ENCODE assay signal across 8 mouse cellular contexts in genomic region chr3:95653473-95654034, GRCm38 (mm10). TPM values are rescaled to one million over a fixed set of nuclear protein-coding genes. Genes with fewer than 3 reads are reported as not detected.
DNase-seq lines count a peak whose midpoint lies in the region; ATAC-seq lines count a peak whose summit lies in the region.

No protein-coding gene starts in this region.

- H3K9ac ChIP-seq in forebrain, embryonic 15.5 days (replicated peaks) = no peak overlapping the region
- H3K9ac ChIP-seq in heart, embryonic 11.5 days (ENCODE audit: low read depth, low read length) = no peak overlapping the region; the same call in 1 of the 2 replicates
- 0 out of 2 replicates have a peak overlapping the region, but pooled peaks have one; percentile 10 for H3K9ac ChIP-seq in lung, embryonic 15.5 days

- no peak overlapping the region for H3K4me3 ChIP-seq in forebrain, embryonic 10.5 days
- H3K4me3 ChIP-seq in forebrain, embryonic 15.5 days = no peak overlapping the region
- no peak overlapping the region for H3K4me3 ChIP-seq in heart, embryonic 11.5 days (ENCODE audit: low read depth, low read length)
- H3K4me3 ChIP-seq in lung, embryonic 15.5 days = no peak overlapping the region

- H3K27ac ChIP-seq in forebrain, embryonic 10.5 days = peak overlapping the region; percentile 48
- H3K27ac ChIP-seq in forebrain, embryonic 15.5 days (replicated peaks) = no peak overlapping the region
- 0 out of 2 replicates have a peak overlapping the region, but pooled peaks have one; percentile 51 for H3K27ac ChIP-seq in heart, embryonic 11.5 days (ENCODE audit: low read depth, low read length)
- H3K27ac ChIP-seq in lung, embryonic 15.5 days = peak overlapping the region; percentile 82

- H3K9me3 ChIP-seq in forebrain, embryonic 10.5 days = no peaks in the 10 kb centered on the region
- H3K9me3 ChIP-seq in forebrain, embryonic 15.5 days = no peaks in the 10 kb centered on the region
- H3K9me3 ChIP-seq in heart, embryonic 11.5 days (replicated peaks; ENCODE audit: control insufficient read depth, low read length) = no peaks in the 10 kb centered on the region
- no peaks in the 10 kb centered on the region for H3K9me3 ChIP-seq in lung, embryonic 15.5 days

- H3K4me2 ChIP-seq in forebrain, embryonic 15.5 days (replicated peaks) = no peak overlapping the region
- H3K4me2 ChIP-seq in heart, embryonic 11.5 days = peak overlapping the region; percentile 27
- peak overlapping the region; percentile 38 for H3K4me2 ChIP-seq in lung, embryonic 15.5 days

- no peaks in the 10 kb centered on the region for H3K27me3 ChIP-seq in forebrain, embryonic 10.5 days (ENCODE audit: poor library complexity, severe bottlenecking)
- H3K27me3 ChIP-seq in forebrain, embryonic 15.5 days = no peaks in the 10 kb centered on the region
- H3K27me3 ChIP-seq in heart, embryonic 11.5 days (ENCODE audit: control insufficient read depth, insufficient read depth, low read length) = no peaks in the 10 kb centered on the region
- no peaks in the 10 kb centered on the region for H3K27me3 ChIP-seq in lung, embryonic 15.5 days

- WGBS in forebrain, embryonic 10.5 days = 24% methylated on average over 11 of the region's 11 CpGs
- 26% methylated on average over 11 of the region's 11 CpGs for WGBS in forebrain, embryonic 15.5 days
- 18% methylated on average over 11 of the region's 11 CpGs for WGBS in heart, embryonic 11.5 days (ENCODE audit: insufficient replicate concordance)
- WGBS in lung, embryonic 15.5 days = 14% methylated on average over 11 of the region's 11 CpGs

- ATAC-seq in forebrain, embryonic 15.5 days (replicated peaks) = no peak
- no peak for ATAC-seq in heart, embryonic 11.5 days (replicated peaks; ENCODE audit: insufficient number of reproducible peaks, low FRiP score, low TSS enrichment)
- peak; percentile 55 for ATAC-seq in lung, embryonic 15.5 days (ENCODE audit: borderline replicate concordance, extremely low read depth, low FRiP score, low TSS enrichment)

- DNase-seq in forebrain, embryonic 10.5 days (ENCODE audit: extremely low spot score, low spot score) = no peak
- peak; percentile 78 for DNase-seq in 416B (ENCODE audit: low read depth)
- no peak for DNase-seq in thymus, postnatal 0 days (ENCODE audit: low spot score)
- DNase-seq in frontal cortex, postnatal 10 days (ENCODE audit: low spot score in 2 of 2) = no peak
- no peak for DNase-seq in cerebellum, postnatal 10 days

- peaks cover 25% of the 10 kb centered on the region for H3K4me1 ChIP-seq in forebrain, embryonic 10.5 days
- peaks cover 4% of the 10 kb centered on the region for H3K4me1 ChIP-seq in forebrain, embryonic 15.5 days
- peaks cover 20% of the 10 kb centered on the region for H3K4me1 ChIP-seq in heart, embryonic 11.5 days (ENCODE audit: control insufficient read depth, insufficient read depth, low read length)
- peaks cover 37% of the 10 kb centered on the region for H3K4me1 ChIP-seq in lung, embryonic 15.5 days

- H3K36me3 ChIP-seq in forebrain, embryonic 10.5 days (replicated peaks) = no peaks in the 10 kb centered on the region
- H3K36me3 ChIP-seq in forebrain, embryonic 15.5 days = no peaks in the 10 kb centered on the region
- no peaks in the 10 kb centered on the region for H3K36me3 ChIP-seq in heart, embryonic 11.5 days (ENCODE audit: control insufficient read depth, insufficient read depth, low read length)
- no peaks in the 10 kb centered on the region for H3K36me3 ChIP-seq in lung, embryonic 15.5 days

RNA-seq across cellular contexts. Expression of gene Mcl1, which starts 5.0 kb away (rescaled TPM):
- polyA plus RNA-seq in forebrain, embryonic 10.5 days (2016; fragmentation: Nextera tagmentation; extraction: Ambion mirVana) = 42.1 and 42.9 TPM in 2 replicates
- 48.1 and 52.4 TPM in 2 replicates for polyA plus RNA-seq in forebrain, embryonic 15.5 days (2015; fragmentation: Nextera tagmentation; extraction: Ambion mirVana)
- 46.3 and 49.8 TPM in 2 replicates for polyA plus RNA-seq in heart, embryonic 11.5 days (2014; fragmentation: Nextera tagmentation; extraction: Ambion mirVana)
- 64.5 and 65.2 TPM in 2 replicates for polyA plus RNA-seq in lung, embryonic 15.5 days (2015; fragmentation: Nextera tagmentation; extraction: Ambion mirVana)
- polyA plus RNA-seq in thymus, postnatal 0 days (2015; fragmentation: Nextera tagmentation; extraction: Ambion mirVana) = 81.3 and 91.3 TPM in 2 replicates

RNA-seq across cellular contexts. Expression of gene Ensa, which starts 28.8 kb away (rescaled TPM):
- 85.8 and 86.5 TPM in 2 replicates for polyA plus RNA-seq in forebrain, embryonic 10.5 days (2016; fragmentation: Nextera tagmentation; extraction: Ambion mirVana)
- polyA plus RNA-seq in forebrain, embryonic 15.5 days (2015; fragmentation: Nextera tagmentation; extraction: Ambion mirVana) = 112 and 121 TPM in 2 replicates
- polyA plus RNA-seq in heart, embryonic 11.5 days (2014; fragmentation: Nextera tagmentation; extraction: Ambion mirVana) = 52.7 and 55.4 TPM in 2 replicates
- polyA plus RNA-seq in lung, embryonic 15.5 days (2015; fragmentation: Nextera tagmentation; extraction: Ambion mirVana) = 65.3 and 69.2 TPM in 2 replicates
- polyA plus RNA-seq in thymus, postnatal 0 days (2015; fragmentation: Nextera tagmentation; extraction: Ambion mirVana) = 58.5 and 65.4 TPM in 2 replicates

RNA-seq across cellular contexts. Expression of gene Adamtsl4, which starts 34.2 kb away (rescaled TPM):
- polyA plus RNA-seq in forebrain, embryonic 10.5 days (2016; fragmentation: Nextera tagmentation; extraction: Ambion mirVana) = 0.84 and 1.6 TPM in 2 replicates
- polyA plus RNA-seq in forebrain, embryonic 15.5 days (2015; fragmentation: Nextera tagmentation; extraction: Ambion mirVana) = 0.45 and 0.56 TPM in 2 replicates
- 3.5 and 5.1 TPM in 2 replicates for polyA plus RNA-seq in heart, embryonic 11.5 days (2014; fragmentation: Nextera tagmentation; extraction: Ambion mirVana)
- polyA plus RNA-seq in lung, embryonic 15.5 days (2015; fragmentation: Nextera tagmentation; extraction: Ambion mirVana) = 3.1 and 5.7 TPM in 2 replicates
- polyA plus RNA-seq in thymus, postnatal 0 days (2015; fragmentation: Nextera tagmentation; extraction: Ambion mirVana) = 0.91 and 2.0 TPM in 2 replicates
